Mouse (Mus musculus) olfactory bulb, adult 2 months (tissue): Measurements from ENCODE around the gene Ndufab1.

ENCODE experiments used
- CTCF ChIP-seq: fragments of 200-500 bp; IDR thresholded peaks from 2 replicates; pipeline ENCODE4 v1.5.1; 2012; ENCODE audit warnings: low read depth, mild to moderate bottlenecking, low read length, moderate library complexity; ENCODE audit not compliant: insufficient read depth
- POLR2A ChIP-seq: fragments of 200-500 bp; IDR thresholded peaks from 2 replicates; pipeline ENCODE4 v1.6.1; 2012; ENCODE audit warnings: mild to moderate bottlenecking, low read depth, low read length, moderate library complexity; ENCODE audit not compliant: insufficient read depth

DNA sequence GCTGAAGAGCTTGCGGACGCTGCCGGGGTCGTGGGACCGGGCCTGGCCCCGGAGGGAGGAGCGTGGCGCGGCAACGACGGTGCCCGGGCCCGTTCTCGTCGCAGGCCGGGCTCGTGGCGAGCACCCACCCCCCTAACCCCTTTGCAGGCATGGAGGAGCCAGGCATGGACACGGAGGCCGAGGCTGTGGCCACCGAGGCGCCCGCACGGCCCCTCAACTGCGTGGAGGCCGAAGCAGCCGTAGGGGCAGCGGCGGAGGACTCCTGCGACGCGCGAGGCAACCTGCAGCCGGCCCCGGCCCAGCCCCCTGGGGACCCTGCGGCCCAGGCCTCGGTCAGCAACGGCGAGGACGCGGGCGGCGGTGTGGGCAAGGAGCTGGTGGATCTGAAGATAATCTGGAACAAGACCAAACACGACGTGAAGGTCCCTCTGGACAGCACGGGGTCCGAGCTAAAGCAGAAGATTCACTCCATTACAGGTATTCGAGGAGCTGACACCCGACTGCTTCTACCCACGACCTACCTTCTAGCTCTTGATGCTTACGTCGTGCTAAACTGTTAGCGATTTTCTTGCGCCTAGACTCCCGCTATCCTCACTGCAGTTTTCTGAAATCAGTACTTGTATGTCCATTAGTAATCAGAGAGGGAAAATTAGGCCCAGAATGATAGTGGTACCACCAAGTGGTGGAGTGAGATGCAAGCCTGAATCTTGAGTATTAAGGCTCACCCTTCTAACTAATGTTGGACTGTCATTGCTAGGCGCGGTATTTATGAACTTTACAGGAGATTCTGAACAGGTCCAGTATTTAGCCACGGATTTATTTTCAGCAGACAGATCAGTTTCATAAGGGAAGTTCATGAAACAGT lies 33.9 kb downstream of the Ndufab1 start:
- TF ChIP-seq POLR2A: no peak
- TF ChIP-seq CTCF: no peak
